Mouse (Mus musculus) gastrocnemius, postnatal 10 days (tissue): ENCODE results near the gene Creb3l2. TPM values are rescaled to one million over a fixed set of nuclear protein-coding genes. Genes with fewer than 3 reads are reported as not detected.
A peak's percentile ranks its signal among the peaks of the same experiment; 100 is the strongest.

Experiments
- DNase-seq: peaks from one replicate; pipeline ENCODE4 v3.0.0; 2021; ENCODE audit warnings: mixed read lengths
- total RNA-seq, 2 experiments: library from RNA; stranded (reverse); gene quantifications; 2 replicates each; pipeline ENCODE4 v1.2.3; 2021

The Creb3l2 gene
- total RNA-seq, 2 experiments from 2014 or later = 18.2 to 24.0 TPM

- no peak for DNase-seq
These were observed 116.9 kb downstream of the Creb3l2 start for GRCm38 (mm10) chr6:37325076-37325475.

GRCm38 (mm10) chr6:37322641-37323040, 119.3 kb downstream of the Creb3l2 start:
- no peak for DNase-seq

GRCm38 (mm10) chr6:37322088-37322487, 119.9 kb downstream of the Creb3l2 start:
- DNase-seq = no peak

- DNase-seq = no peak
These were observed 124.0 kb downstream of the Creb3l2 start for GRCm38 (mm10) chr6:37317904-37318303.

- DNase-seq = no peak
These were observed 126.5 kb downstream of the Creb3l2 start for GRCm38 (mm10) chr6:37315440-37315839.

GRCm38 (mm10) chr6:37310601-37311000, 131.3 kb downstream of the Creb3l2 start:
- no peak for DNase-seq

GRCm38 (mm10) chr6:37306616-37307015, 135.3 kb downstream of the Creb3l2 start:
- DNase-seq = no peak

- DNase-seq = no peak
These were observed 141.5 kb downstream of the Creb3l2 start for GRCm38 (mm10) chr6:37300492-37300891.

GRCm38 (mm10) chr6:37299562-37300390, 142.2 kb downstream of the Creb3l2 start, which contains the start of gene Dgki:
Gene Dgki (minus strand): TSS chr6:37300184.
- peak; percentile 36 for DNase-seq

GRCm38 (mm10) chr6:37298982-37299381, 143.0 kb downstream of the Creb3l2 start:
- DNase-seq = no peak

- no peak for DNase-seq
These were observed 144.0 kb downstream of the Creb3l2 start for GRCm38 (mm10) chr6:37297744-37298482.

GRCm38 (mm10) chr6:37292068-37292467, 149.9 kb downstream of the Creb3l2 start:
- DNase-seq = no peak

GRCm38 (mm10) chr6:37291171-37291570, 150.8 kb downstream of the Creb3l2 start:
- no peak for DNase-seq

- DNase-seq = no peak
These were observed 151.3 kb downstream of the Creb3l2 start for GRCm38 (mm10) chr6:37290691-37291090.

GRCm38 (mm10) chr6:37286134-37286533, 155.8 kb downstream of the Creb3l2 start:
- DNase-seq = no peak

GRCm38 (mm10) chr6:37284879-37285278, 157.1 kb downstream of the Creb3l2 start:
- DNase-seq = no peak

- no peak for DNase-seq
These were observed 158.6 kb downstream of the Creb3l2 start for GRCm38 (mm10) chr6:37283336-37283735.

- DNase-seq = no peak
These were observed 159.3 kb downstream of the Creb3l2 start for GRCm38 (mm10) chr6:37282659-37283058.

Other genes starting within 250 kb of the Creb3l2 start
- gene Dgki, start 142.0 kb downstream of the Creb3l2 start, total RNA-seq = 1 to 10 TPM in 1 of 2 experiments, under 1 TPM in 1; 0.61 to 1.7 TPM
- gene Akr1d1, start 88.0 kb upstream of the Creb3l2 start, total RNA-seq = under 1 TPM in 1 of 2 experiments, not detected in 1; 0.25 TPM